Mouse (Mus musculus): ENCODE measurements around the gene Hoxd12.

- TF ChIP-seq CTCF (IDR thresholded peaks at IDR 0.05; ENCODE audit: control insufficient read depth, insufficient read depth, low read length) (no peak), POLR2A (IDR thresholded peaks at IDR 0.05; ENCODE audit: borderline replicate concordance, control insufficient read depth, low read depth, low read length) (no peak)
Observed at GRCm38 (mm10) chr2:74725171-74725570, 50.4 kb downstream of the Hoxd12 start.
